Mouse (Mus musculus): ENCODE measurements around the gene Cdc37l1. TPM values are rescaled to one million over a fixed set of nuclear protein-coding genes. Genes with fewer than 3 reads are reported as not detected.

Cdc37l1 gene
- polyA plus RNA-seq, 1 experiment from 2014 or later, result 9.3 TPM

- H3K9me3 ChIP-seq (replicated peaks), result no peaks in the 10 kb centered on the region
- 83% methylated on average over 11 of the region's 11 CpGs for WGBS (ENCODE audit: insufficient replicate concordance)
- ATAC-seq (ENCODE audit: insufficient read depth), result no peak
- peaks cover 52% of the 10 kb centered on the region for H3K36me3 ChIP-seq (replicated peaks)
- H3K4me2 ChIP-seq, result no peak overlapping the region
- no peaks in the 10 kb centered on the region for H3K27me3 ChIP-seq
- H3K4me3 ChIP-seq (replicated peaks), result no peak overlapping the region
- H3K9ac ChIP-seq, result no peak overlapping the region
- H3K4me1 ChIP-seq (replicated peaks), result no peaks in the 10 kb centered on the region
- H3K27ac ChIP-seq (replicated peaks), result no peak overlapping the region
These were observed 18.9 kb downstream of the Cdc37l1 start for GRCm38 (mm10) chr19:29009046-29009445.

GRCm38 (mm10) chr19:29011355-29011990 lies 21.3 kb downstream of the Cdc37l1 start:
- peaks cover 62% of the 10 kb centered on the region for H3K36me3 ChIP-seq (replicated peaks)

GRCm38 (mm10) chr19:29014466-29015055 lies 24.4 kb downstream of the Cdc37l1 start:
- Histone ChIP-seq H3K9ac (no peak overlapping the region), H3K9me3 (replicated peaks) (no peaks in the 10 kb centered on the region), H3K27ac (replicated peaks) (no peak overlapping the region), H3K4me2 (no peak overlapping the region), H3K36me3 (replicated peaks) (peaks cover 60% of the 10 kb centered on the region), H3K4me1 (replicated peaks) (no peaks in the 10 kb centered on the region), H3K4me3 (replicated peaks) (no peak overlapping the region), H3K27me3 (no peaks in the 10 kb centered on the region)
- 78% methylated on average over 5 of the region's 5 CpGs for WGBS (ENCODE audit: insufficient replicate concordance)
- no peak for ATAC-seq (ENCODE audit: insufficient read depth)

More at GRCm38 (mm10) chr19:29011355-29011990, 21.3 kb downstream of the Cdc37l1 start:
- no peak for ATAC-seq (ENCODE audit: insufficient read depth)
- Histone ChIP-seq H3K27me3 (no peaks in the 10 kb centered on the region), H3K4me3 (replicated peaks) (no peak overlapping the region), H3K4me2 (no peak overlapping the region), H3K4me1 (replicated peaks) (no peaks in the 10 kb centered on the region), H3K27ac (replicated peaks) (no peak overlapping the region), H3K9me3 (replicated peaks) (no peaks in the 10 kb centered on the region), H3K9ac (no peak overlapping the region)
- 76% methylated on average over 12 of the region's 12 CpGs for WGBS (ENCODE audit: insufficient replicate concordance)

GRCm38 (mm10) chr19:29015410-29016203 lies 25.5 kb downstream of the Cdc37l1 start:
- Histone ChIP-seq H3K36me3 (replicated peaks) (peaks cover 65% of the 10 kb centered on the region), H3K27ac (replicated peaks) (no peak overlapping the region), H3K9me3 (replicated peaks) (no peaks in the 10 kb centered on the region), H3K4me3 (replicated peaks) (no peak overlapping the region), H3K9ac (no peak overlapping the region), H3K4me1 (replicated peaks) (no peaks in the 10 kb centered on the region), H3K27me3 (no peaks in the 10 kb centered on the region), H3K4me2 (no peak overlapping the region)
- ATAC-seq (ENCODE audit: insufficient read depth), result no peak
- WGBS (ENCODE audit: insufficient replicate concordance), result 78% methylated on average over 8 of the region's 8 CpGs

GRCm38 (mm10) chr19:29016204-29016765 lies 26.1 kb downstream of the Cdc37l1 start:
- Histone ChIP-seq H3K4me2 (no peak overlapping the region), H3K4me1 (replicated peaks) (no peaks in the 10 kb centered on the region), H3K4me3 (replicated peaks) (no peak overlapping the region), H3K9me3 (replicated peaks) (no peaks in the 10 kb centered on the region), H3K27me3 (no peaks in the 10 kb centered on the region), H3K27ac (replicated peaks) (no peak overlapping the region), H3K9ac (no peak overlapping the region), H3K36me3 (replicated peaks) (peaks cover 62% of the 10 kb centered on the region)
- 77% methylated on average over 5 of the region's 5 CpGs for WGBS (ENCODE audit: insufficient replicate concordance)
- no peak for ATAC-seq (ENCODE audit: insufficient read depth)

- H3K27ac ChIP-seq (replicated peaks), result no peak overlapping the region
- 81% methylated on average over 5 of the region's 5 CpGs for WGBS (ENCODE audit: insufficient replicate concordance)
- H3K4me1 ChIP-seq (replicated peaks), result no peaks in the 10 kb centered on the region
- ATAC-seq (ENCODE audit: insufficient read depth), result no peak
- H3K36me3 ChIP-seq (replicated peaks), result peaks cover 62% of the 10 kb centered on the region
- H3K27me3 ChIP-seq, result no peaks in the 10 kb centered on the region
- no peak overlapping the region for H3K9ac ChIP-seq
- H3K4me2 ChIP-seq, result no peak overlapping the region
- H3K4me3 ChIP-seq (replicated peaks), result no peak overlapping the region
- H3K9me3 ChIP-seq (replicated peaks), result no peaks in the 10 kb centered on the region
These were observed 26.6 kb downstream of the Cdc37l1 start for GRCm38 (mm10) chr19:29016786-29017185.

GRCm38 (mm10) chr19:29019647-29020046 lies 29.5 kb downstream of the Cdc37l1 start:
- 82% methylated on average over 3 of the region's 3 CpGs for WGBS (ENCODE audit: insufficient replicate concordance)
- H3K9me3 ChIP-seq (replicated peaks), result no peaks in the 10 kb centered on the region
- no peak for ATAC-seq (ENCODE audit: insufficient read depth)
- no peak overlapping the region for H3K4me2 ChIP-seq
- H3K9ac ChIP-seq, result no peak overlapping the region
- no peak overlapping the region for H3K27ac ChIP-seq (replicated peaks)
- peaks cover 74% of the 10 kb centered on the region for H3K36me3 ChIP-seq (replicated peaks)
- H3K4me3 ChIP-seq (replicated peaks), result no peak overlapping the region
- no peaks in the 10 kb centered on the region for H3K4me1 ChIP-seq (replicated peaks)
- no peaks in the 10 kb centered on the region for H3K27me3 ChIP-seq

GRCm38 (mm10) chr19:29021754-29022345 lies 31.7 kb downstream of the Cdc37l1 start:
- WGBS (ENCODE audit: insufficient replicate concordance), result 81% methylated on average over 7 of the region's 7 CpGs
- no peaks in the 10 kb centered on the region for H3K27me3 ChIP-seq
- no peak for ATAC-seq (ENCODE audit: insufficient read depth)
- no peak overlapping the region for H3K4me3 ChIP-seq (replicated peaks)
- no peak overlapping the region for H3K4me2 ChIP-seq
- no peak overlapping the region for H3K9ac ChIP-seq
- H3K27ac ChIP-seq (replicated peaks), result no peak overlapping the region
- peaks cover 84% of the 10 kb centered on the region for H3K36me3 ChIP-seq (replicated peaks)
- H3K9me3 ChIP-seq (replicated peaks), result no peaks in the 10 kb centered on the region
- no peaks in the 10 kb centered on the region for H3K4me1 ChIP-seq (replicated peaks)

- 0 out of 2 replicates have a peak, but pooled peaks cover 2% of the 10 kb centered on the region for H3K4me1 ChIP-seq (replicated peaks)
- no peak for ATAC-seq (ENCODE audit: insufficient read depth)
- no peaks in the 10 kb centered on the region for H3K9me3 ChIP-seq (replicated peaks)
- H3K9ac ChIP-seq, result no peak overlapping the region
- no peak overlapping the region for H3K27ac ChIP-seq (replicated peaks)
- 62% methylated on average over 11 of the region's 11 CpGs for WGBS (ENCODE audit: insufficient replicate concordance)
- no peak overlapping the region for H3K4me2 ChIP-seq
- no peak overlapping the region for H3K4me3 ChIP-seq (replicated peaks)
- peaks cover 69% of the 10 kb centered on the region for H3K36me3 ChIP-seq (replicated peaks)
- H3K27me3 ChIP-seq, result no peaks in the 10 kb centered on the region
These were observed 34.3 kb downstream of the Cdc37l1 start for GRCm38 (mm10) chr19:29024391-29024947.

GRCm38 (mm10) chr19:29031788-29032187 lies 41.6 kb downstream of the Cdc37l1 start:
- no peak overlapping the region for H3K27ac ChIP-seq (replicated peaks)
- 0 out of 2 replicates have a peak, but pooled peaks cover 2% of the 10 kb centered on the region for H3K4me1 ChIP-seq (replicated peaks)
- no peak overlapping the region for H3K4me3 ChIP-seq (replicated peaks)
- 72% methylated on average over 3 of the region's 3 CpGs for WGBS (ENCODE audit: insufficient replicate concordance)
- no peak overlapping the region for H3K4me2 ChIP-seq
- H3K36me3 ChIP-seq (replicated peaks), result peaks cover 42% of the 10 kb centered on the region
- H3K27me3 ChIP-seq, result no peaks in the 10 kb centered on the region
- no peak overlapping the region for H3K9ac ChIP-seq
- H3K9me3 ChIP-seq (replicated peaks), result no peaks in the 10 kb centered on the region
- ATAC-seq (ENCODE audit: insufficient read depth), result no peak

All from liver, embryonic 15.5 days (tissue).